Mouse (Mus musculus): Measurements from ENCODE around the gene Atraid.

The Atraid gene

GRCm38 (mm10) chr5:31054261-31055215 lies 6.4 kb downstream of the Atraid start, which contains the start of gene Cad:
Gene Cad (plus strand): TSS chr5:31054780.
- DNase-seq (ENCODE audit: low read depth), result peak; percentile 84

DNA sequence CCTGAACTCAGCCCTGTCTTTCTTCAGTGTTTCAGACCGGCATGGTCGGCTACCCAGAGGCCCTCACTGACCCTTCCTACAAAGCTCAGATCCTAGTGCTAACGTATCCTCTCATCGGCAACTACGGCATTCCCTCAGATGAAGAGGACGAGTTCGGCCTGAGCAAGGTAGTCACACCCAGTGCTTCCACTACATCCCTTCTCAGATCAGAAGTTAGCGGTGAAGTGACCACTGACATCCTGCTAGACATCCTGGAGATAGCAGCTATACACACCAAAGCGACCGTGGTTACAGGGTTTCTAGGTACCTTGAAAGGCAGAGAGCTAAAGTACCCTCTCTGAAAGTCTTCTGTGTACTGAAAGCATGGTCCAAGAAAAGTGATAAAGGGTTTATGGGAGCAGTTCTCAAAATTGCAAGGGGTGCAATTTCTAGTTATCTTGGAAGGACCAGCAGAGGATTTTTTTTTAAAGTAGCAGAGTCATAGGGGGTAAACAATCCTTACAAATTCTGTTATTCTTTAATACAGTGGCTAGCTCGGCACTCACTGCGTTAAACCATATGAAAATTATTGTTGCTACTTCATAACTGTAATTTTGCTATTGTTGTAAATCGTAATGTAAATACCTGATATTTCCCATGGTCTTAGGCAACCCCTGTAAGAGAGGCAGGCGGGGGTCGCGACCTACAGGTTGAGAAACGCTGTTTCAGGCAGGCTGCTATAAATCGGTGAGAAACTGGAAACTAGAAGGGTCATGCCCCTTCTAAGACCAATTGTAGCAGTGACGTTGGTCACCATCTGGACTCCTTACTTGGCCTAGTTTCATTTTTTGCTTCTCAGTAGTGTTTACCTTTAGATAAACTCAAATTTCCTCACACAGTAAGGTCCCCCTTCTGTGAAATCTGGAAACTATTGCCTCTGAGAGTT lies 7.4 kb downstream of the Atraid start:
- DNase-seq (ENCODE audit: low read depth), result no peak

DNA sequence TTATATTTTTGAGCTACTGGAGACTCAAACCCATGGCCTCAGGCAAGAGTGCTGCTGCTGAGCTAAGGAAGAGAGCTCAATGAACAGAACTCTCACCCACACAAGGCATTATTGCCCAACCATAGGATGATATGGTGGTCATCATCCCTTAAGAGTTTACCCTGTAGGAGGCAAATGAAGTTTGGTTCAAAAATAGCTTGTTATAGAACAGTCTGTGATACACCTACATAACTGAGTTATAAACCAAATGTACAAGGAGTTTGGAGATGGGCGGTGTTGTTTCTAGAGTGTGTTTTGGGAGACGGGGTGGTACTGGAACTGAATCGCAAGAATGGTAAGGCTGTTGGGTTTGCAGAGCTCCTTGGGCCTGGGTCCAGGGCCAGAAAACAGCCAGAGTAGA lies 21.7 kb downstream of the Atraid start:
- DNase-seq (ENCODE audit: low read depth), result no peak

GRCm38 (mm10) chr5:31071059-31071458 lies 22.9 kb downstream of the Atraid start:
- DNase-seq (ENCODE audit: low read depth), result no peak

DNA sequence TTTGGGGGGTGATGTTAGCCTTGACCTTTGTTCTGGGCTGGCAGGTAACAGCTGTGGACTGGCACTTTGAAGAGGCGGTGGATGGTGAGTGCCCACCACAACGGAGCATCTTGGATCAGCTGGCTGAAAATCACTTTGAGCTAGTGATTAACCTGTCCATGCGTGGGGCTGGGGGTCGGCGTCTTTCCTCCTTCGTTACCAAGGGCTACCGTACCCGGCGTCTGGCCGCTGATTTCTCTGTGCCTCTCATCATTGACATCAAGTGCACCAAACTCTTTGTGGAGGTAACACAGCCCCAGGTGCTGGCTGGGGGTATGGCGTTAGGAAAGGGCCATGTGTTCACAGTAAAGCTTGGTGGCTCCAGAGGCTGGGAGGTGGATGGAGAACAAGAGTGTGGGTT lies 23.7 kb downstream of the Atraid start:
- DNase-seq (ENCODE audit: low read depth), result no peak

- DNase-seq (ENCODE audit: low read depth), result no peak
These were observed 25.1 kb downstream of the Atraid start for GRCm38 (mm10) chr5:31073176-31073575.

GRCm38 (mm10) chr5:31076346-31076745 lies 28.2 kb downstream of the Atraid start:
- no peak for DNase-seq (ENCODE audit: low read depth)

- no peak for DNase-seq (ENCODE audit: low read depth)
These were observed 32.1 kb downstream of the Atraid start for GRCm38 (mm10) chr5:31080059-31080794.

DNA sequence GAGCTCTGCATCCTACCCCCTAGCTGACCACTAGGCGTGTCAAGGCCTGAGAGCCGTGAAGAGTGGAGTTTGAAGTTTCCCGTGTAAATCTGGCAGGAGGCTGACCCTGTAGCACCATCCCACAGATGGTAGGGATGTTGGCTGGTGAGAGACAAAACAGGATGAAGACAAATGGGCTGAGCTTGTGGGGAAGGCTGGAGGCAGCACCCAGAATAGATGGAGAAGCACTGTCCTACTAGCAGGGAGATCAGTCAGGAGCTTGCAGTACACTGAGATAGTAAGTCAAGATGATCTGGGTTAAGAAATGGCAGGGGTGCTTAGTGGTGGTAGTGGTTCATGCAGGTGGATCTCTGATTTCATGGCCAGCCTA lies 32.7 kb downstream of the Atraid start:
- DNase-seq (ENCODE audit: low read depth), result no peak

GRCm38 (mm10) chr5:31081386-31081785 lies 33.3 kb downstream of the Atraid start:
- DNase-seq (ENCODE audit: low read depth), result no peak

GRCm38 (mm10) chr5:31082355-31082754 lies 34.2 kb downstream of the Atraid start:
- DNase-seq (ENCODE audit: low read depth), result no peak

GRCm38 (mm10) chr5:31082935-31083625 lies 35.0 kb downstream of the Atraid start:
- no peak for DNase-seq (ENCODE audit: low read depth)

- DNase-seq (ENCODE audit: low read depth), result no peak
These were observed 35.8 kb downstream of the Atraid start for GRCm38 (mm10) chr5:31083949-31084348.

DNA sequence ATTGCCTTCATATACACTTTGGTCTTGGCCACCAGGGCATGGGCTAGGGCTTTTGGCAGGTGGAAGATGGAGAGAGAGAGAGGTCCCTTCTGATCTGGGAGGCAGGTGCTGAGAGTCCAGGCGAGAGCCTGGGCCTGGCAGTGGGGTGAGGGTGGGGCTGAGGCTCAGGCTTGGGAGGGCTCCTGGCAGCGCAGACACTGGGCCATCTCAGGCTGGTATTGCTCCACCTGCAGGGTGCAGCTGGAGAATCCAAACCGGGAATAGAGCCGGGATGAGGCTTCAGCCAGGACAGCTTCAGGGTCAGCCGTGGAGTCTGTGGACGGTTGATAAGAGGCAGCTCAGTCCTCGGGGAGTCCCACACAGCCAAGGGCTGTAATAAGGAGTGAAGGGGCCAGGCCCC lies 38.5 kb downstream of the Atraid start:
- DNase-seq (ENCODE audit: low read depth), result no peak

GRCm38 (mm10) chr5:31087131-31087530 lies 39.0 kb downstream of the Atraid start:
- no peak for DNase-seq (ENCODE audit: low read depth)

GRCm38 (mm10) chr5:31092231-31092975 lies 44.3 kb downstream of the Atraid start:
- no peak for DNase-seq (ENCODE audit: low read depth)

- no peak for DNase-seq (ENCODE audit: low read depth)
These were observed 45.3 kb downstream of the Atraid start for GRCm38 (mm10) chr5:31093151-31094041.

- no peak for DNase-seq (ENCODE audit: low read depth)
These were observed 46.1 kb downstream of the Atraid start for GRCm38 (mm10) chr5:31094100-31094798.

Data from fibroblast of lung, adult 2 months (primary cell).